In the genomic region with DNA sequence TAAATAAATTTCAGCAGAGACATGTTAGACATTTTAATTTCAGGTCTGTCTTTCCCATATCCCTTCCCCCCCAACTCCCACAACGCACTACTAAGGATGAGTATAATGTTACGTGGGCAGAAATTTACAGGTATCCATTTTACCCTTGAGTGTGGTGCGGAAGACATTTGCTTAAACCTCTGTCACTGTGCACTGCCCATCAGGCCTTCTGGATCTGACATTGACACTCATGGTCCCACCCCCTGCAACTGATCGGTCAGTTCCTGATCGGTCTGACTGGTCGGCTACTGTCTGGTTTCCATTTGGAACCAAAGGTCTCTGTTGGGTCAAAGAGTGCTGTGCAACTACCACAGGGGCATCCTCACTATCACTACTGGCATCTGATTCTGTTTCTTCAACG, we compare ENCODE assay signal across 17 mouse cellular contexts.
"Had no signal": no experiment of that assay in that cellular context is flagged by ENCODE, and none has a peak within 500 bp of the region (broad histone marks: within the 10 kb centered on the region; RNA-seq: fewer than 3 reads in every experiment).

No protein-coding gene starts in this region.

- H3K4me3 ChIP-seq: midbrain, embryonic 10.5 days; myocyte; neural tube, embryonic 13.5 days had no signal

- H3K27ac ChIP-seq: midbrain, embryonic 10.5 days; neural tube, embryonic 13.5 days had no signal

- H3K4me2 ChIP-seq: lung, embryonic 14.5 days; neural tube, embryonic 13.5 days had no signal

- H3K9ac ChIP-seq: lung, embryonic 14.5 days; neural tube, embryonic 13.5 days had no signal

- H3K9me3 ChIP-seq: midbrain, embryonic 10.5 days; neural tube, embryonic 13.5 days had no signal

- ATAC-seq: midbrain, embryonic 16.5 days had no signal

- H3K4me1 ChIP-seq: midbrain, embryonic 10.5 days; neural tube, embryonic 13.5 days had no signal

- DNase-seq: lung, adult 18-20 months; lung, embryonic 14.5 days; lung, postnatal 10 days; lung, postnatal 4 days; midbrain, embryonic 14.5 days; retina, postnatal 1 day; right cerebral cortex, adult 18-20 months; right cerebral cortex, postnatal 25 days; right cerebral cortex, postnatal 4 days; spleen, adult 18-20 months; thymus, adult 18-20 months; thymus, postnatal 14 days; thymus, postnatal 36 days had no signal

- H3K27me3 ChIP-seq: neural tube, embryonic 13.5 days had no signal
